Mouse (Mus musculus) mature B cell (primary cell): ENCODE results near the gene Lrrc28.

ENCODE experiments used
- in situ Hi-C: fragments of 300-500 bp; cut with MboI; formaldehyde crosslinking; loops from 2 replicates; pipeline ENCODE4 v1.14.3; 2019

Gene Lrrc28

GRCm38 (mm10) chr7:67596961-67597360 lies 48.1 kb downstream of the Lrrc28 start:
- in situ Hi-C loops, result no loop called here

GRCm38 (mm10) chr7:67596322-67596721 lies 48.7 kb downstream of the Lrrc28 start:
- in situ Hi-C loops, result no loop called here

- in situ Hi-C loops, result no loop called here
Measured at GRCm38 (mm10) chr7:67593902-67594301, 51.2 kb downstream of the Lrrc28 start.

GRCm38 (mm10) chr7:67592670-67593069 lies 52.4 kb downstream of the Lrrc28 start:
- in situ Hi-C loops, result no loop called here

GRCm38 (mm10) chr7:67588743-67589142 lies 56.3 kb downstream of the Lrrc28 start:
- in situ Hi-C loops, result no loop called here

GRCm38 (mm10) chr7:67586479-67586878 lies 58.6 kb downstream of the Lrrc28 start:
- in situ Hi-C loops, result no loop called here

- in situ Hi-C loops, result no loop called here
Measured at GRCm38 (mm10) chr7:67583852-67584251, 61.2 kb downstream of the Lrrc28 start.

- in situ Hi-C loops, result no loop called here
Measured at GRCm38 (mm10) chr7:67578783-67579482, 66.1 kb downstream of the Lrrc28 start.

GRCm38 (mm10) chr7:67578044-67578443 lies 67.0 kb downstream of the Lrrc28 start:
- in situ Hi-C loops, result no loop called here

GRCm38 (mm10) chr7:67566510-67567237 lies 78.4 kb downstream of the Lrrc28 start:
- in situ Hi-C loops, result no loop called here

- in situ Hi-C loops, result no loop called here
Measured at GRCm38 (mm10) chr7:67565132-67565531, 79.9 kb downstream of the Lrrc28 start.

GRCm38 (mm10) chr7:67562176-67562575 lies 82.9 kb downstream of the Lrrc28 start:
- in situ Hi-C loops, result no loop called here

- in situ Hi-C loops, result no loop called here
Measured at GRCm38 (mm10) chr7:67559486-67559885, 85.6 kb downstream of the Lrrc28 start.

- in situ Hi-C loops, result no loop called here
Measured at GRCm38 (mm10) chr7:67558230-67558629, 86.8 kb downstream of the Lrrc28 start.

GRCm38 (mm10) chr7:67554863-67555262 lies 90.2 kb downstream of the Lrrc28 start:
- in situ Hi-C loops, result no loop called here

- in situ Hi-C loops, result no loop called here
Measured at GRCm38 (mm10) chr7:67551242-67551641, 93.8 kb downstream of the Lrrc28 start.

- in situ Hi-C loops, result no loop called here
Measured at GRCm38 (mm10) chr7:67549073-67549561, 96.0 kb downstream of the Lrrc28 start.

- in situ Hi-C loops, result no loop called here
Measured at GRCm38 (mm10) chr7:67548599-67549041, 96.4 kb downstream of the Lrrc28 start.

- in situ Hi-C loops, result no loop called here
Measured at GRCm38 (mm10) chr7:67546282-67546681, 98.8 kb downstream of the Lrrc28 start.

GRCm38 (mm10) chr7:67544586-67544985 lies 100.5 kb downstream of the Lrrc28 start:
- in situ Hi-C loops, result no loop called here

- in situ Hi-C loops, result no loop called here
Measured at GRCm38 (mm10) chr7:67543641-67544040, 101.4 kb downstream of the Lrrc28 start.

- in situ Hi-C loops, result no loop called here
Measured at GRCm38 (mm10) chr7:67536588-67537372, 108.3 kb downstream of the Lrrc28 start.
